Mouse (Mus musculus): Measurements from ENCODE around the gene Tmem72.

Gene Tmem72

DNA sequence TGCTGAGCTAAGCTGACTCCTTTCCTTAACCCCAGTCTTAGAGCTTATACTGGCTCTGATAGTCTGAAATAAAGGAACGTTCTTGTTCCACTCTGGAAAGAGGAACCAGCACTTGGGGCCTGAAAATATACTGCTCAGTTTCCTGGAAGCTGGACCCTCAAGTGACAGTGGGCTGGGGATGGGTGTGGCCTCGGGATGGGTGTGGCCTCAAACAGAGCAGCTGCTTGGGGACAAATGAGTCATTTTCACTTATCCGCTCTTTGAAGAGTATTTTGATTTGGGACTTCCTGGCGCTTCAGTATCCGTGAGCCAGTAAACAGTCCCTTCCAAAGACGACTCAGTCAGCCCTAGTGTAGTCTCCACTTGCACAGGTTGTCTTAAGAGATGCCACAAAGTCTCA lies 34.4 kb downstream of the Tmem72 start:
- in situ Hi-C loops (cut with MboI; ENCODE audit: low sequenced_read_pairs), result no loop called here

DNA sequence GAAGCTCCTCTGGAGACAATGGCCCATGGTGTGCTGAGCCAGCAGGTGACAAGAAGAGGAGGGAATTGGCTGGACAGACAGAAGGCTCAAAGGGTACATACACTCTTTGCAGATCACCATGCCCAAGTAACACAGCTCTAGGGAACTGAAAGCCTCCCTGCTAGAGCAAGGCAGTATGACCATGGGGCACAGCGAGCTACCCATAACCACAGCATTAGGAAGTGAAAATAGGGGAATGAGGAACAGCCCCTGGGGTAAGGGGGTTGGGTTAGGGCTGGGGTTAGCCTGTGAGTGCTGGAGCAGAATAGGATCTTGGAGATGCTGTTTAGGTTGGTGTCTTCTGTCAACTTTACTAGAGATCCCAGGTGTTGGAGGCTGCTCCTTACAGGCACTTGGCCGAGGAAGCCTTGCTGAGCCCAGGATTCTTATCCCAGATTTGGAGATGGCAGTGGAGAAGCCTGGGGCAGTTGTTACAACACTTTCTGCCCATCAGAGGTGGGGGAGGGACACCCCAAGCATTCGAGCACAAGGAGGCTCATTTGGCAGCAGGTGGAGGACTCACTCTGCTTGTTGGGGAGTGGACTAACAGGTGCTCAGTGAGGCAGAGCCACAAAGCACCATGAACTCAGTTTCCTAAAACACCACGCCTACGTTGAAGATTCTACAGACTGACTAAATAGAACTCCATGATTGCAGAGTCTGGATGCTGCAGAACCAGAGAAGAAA lies 37.0 kb downstream of the Tmem72 start:
- in situ Hi-C loops (cut with MboI; ENCODE audit: low sequenced_read_pairs), result no loop called here

DNA sequence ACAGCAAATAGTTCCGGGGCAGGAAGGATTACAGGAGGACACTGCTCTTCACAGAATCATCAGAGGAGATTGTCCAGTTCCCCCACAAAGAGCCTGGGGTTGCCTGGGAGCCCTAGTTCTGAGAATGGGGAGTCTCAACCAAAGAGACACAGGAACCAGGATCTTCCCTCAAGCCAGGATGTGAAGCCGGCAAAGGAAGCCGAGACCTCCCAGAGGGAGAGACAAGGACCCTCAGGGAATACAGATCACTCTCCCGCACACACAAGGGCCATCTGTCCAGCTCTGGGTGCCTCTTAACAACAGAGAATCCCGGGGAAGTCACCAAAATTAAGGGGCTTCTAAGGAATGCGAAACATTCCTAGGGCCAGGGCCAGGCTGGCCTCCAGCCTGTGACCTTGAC lies 39.4 kb downstream of the Tmem72 start:
- in situ Hi-C loops (cut with MboI; ENCODE audit: low sequenced_read_pairs), result no loop called here

DNA sequence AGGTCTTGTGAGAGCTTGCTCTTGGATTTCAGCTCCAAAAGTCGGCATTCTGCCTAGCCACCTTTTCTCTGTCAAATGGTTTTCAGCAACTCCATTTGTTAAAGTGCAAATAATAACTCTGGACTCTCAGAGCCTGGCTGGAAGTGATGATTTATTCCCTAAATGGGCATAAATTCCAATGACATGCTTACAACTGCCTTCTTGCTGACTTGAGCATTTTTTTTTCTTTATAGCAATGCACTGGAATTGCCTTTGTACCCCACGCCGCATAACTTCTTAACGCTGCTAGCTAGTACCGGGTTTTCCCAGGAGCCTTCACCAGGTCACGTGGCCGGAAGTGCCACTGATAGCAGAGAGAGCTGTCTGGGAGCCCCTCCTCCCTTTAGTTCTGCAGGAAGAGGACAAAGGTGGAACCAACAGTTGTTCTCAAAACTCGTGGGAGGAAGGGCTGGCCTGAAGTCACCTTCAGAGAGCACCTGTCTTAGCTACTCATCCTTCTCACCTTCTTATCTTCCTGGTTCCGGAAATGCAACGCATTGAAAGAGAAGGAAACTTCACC lies 40.3 kb downstream of the Tmem72 start:
- in situ Hi-C loops (cut with MboI; ENCODE audit: low sequenced_read_pairs), result no loop called here

DNA sequence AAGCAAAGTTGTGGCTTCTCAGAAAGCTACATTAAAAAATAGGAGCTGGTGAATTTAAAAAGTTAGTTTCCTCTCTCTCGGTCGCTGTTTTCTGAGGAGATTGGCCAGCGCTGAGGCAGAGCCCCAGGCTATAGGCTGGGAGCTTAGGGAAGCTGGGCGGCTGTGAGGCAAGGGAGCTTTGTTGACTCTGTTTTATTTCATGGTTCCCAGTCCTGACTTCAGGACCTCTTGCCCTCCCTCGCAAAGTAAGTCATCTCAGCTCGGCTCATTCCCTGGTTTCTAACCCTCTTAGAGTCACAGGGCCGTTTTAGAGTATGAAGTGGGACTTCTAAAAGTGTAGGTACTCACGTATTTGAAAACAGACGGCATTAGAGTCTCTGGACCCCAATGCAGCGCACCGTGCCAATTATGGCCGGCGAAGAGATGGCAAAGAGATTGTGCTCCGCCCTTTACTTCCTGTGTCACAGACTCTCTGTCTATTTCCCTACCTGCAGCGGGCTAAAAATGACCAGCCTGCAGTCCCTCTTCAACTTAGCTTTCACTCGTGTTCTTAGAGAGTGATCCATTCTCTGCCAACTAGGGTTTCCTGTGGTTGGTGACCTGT lies 42.3 kb downstream of the Tmem72 start:
- in situ Hi-C loops (cut with MboI; ENCODE audit: low sequenced_read_pairs), result no loop called here

DNA sequence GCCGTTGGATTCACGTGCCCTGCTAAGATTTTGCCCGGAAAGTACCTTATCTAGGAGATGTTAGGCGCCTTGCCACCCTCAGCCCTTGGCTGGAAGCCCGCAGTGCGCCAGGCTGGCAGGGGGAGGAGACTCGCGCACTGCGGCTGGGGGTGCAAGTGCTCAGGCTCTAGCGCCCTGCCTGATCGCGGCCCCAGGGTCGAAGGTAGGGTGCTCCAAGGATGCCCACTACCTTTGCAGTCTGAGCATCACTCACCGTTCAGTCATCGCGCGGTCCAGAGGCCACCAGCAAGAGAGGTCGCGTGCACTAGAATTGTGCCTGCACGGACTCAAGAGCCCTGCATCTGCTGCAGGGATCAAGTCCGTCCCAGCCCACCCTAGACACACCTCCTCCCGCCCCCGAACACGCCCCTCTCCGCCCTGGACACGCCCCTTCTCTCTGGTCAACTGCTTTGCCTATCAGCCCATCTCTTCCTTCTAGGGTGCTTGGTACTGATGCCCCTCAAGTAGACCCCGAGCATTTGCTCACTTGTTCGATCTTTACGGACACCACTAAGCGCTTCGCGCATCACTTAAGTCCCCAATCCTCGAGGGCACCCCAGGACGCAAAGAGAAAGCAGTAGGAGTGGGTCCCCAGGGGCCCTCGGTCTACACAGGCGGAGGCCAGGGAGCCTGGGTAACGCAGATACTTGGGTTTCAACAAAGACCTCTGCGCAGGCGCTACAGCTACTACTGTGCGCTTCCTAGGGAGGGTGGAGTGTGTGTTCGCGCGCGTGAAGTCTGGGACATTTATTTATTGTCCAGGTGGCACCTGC lies 43.0 kb downstream of the Tmem72 start, which contains the start of gene Rassf4:
Gene Rassf4, minus strand, starts transcription at position 482 of the 812 bp plus-strand sequence.
- in situ Hi-C loops (cut with MboI; ENCODE audit: low sequenced_read_pairs), result no loop called here

DNA sequence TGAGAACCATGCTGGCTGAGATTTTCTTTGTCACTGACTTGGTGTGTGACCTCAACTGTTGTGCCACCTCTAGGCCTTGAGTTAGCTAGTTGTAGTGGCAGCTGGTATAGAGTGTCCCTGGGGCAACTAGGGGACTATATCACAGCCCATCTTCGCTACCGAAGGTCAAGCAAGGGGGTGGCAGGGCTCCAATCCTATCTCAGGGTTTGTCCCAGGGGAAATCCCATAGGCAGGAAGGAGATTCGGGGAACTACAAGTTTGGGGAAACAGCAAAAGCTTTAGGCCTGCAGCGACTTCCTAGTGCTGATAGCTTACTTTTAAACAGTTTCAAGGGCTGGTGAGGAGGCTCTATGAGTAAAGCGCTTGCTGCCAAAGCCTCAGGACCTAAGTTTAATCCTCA lies 44.4 kb downstream of the Tmem72 start:
- in situ Hi-C loops (cut with MboI; ENCODE audit: low sequenced_read_pairs), result no loop called here

DNA sequence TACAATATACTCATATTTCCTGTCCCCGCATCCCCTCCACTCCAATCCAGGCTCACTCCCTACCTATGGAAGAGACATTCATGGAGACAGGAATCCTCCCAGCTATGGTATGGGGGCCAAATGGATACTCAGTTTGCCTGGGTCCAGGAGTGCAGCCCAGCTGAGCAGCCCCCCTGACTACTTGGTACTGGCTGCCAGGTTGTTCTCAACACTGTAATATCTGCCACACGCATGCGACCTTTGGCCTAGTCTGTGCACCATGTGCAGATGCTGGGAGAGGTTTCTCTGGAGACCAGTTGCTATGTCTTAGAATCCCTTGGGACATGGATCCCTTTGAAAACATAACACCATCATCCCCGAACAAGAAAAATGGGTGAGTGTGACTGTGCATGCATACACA lies 44.9 kb downstream of the Tmem72 start:
- in situ Hi-C loops (cut with MboI; ENCODE audit: low sequenced_read_pairs), result no loop called here

DNA sequence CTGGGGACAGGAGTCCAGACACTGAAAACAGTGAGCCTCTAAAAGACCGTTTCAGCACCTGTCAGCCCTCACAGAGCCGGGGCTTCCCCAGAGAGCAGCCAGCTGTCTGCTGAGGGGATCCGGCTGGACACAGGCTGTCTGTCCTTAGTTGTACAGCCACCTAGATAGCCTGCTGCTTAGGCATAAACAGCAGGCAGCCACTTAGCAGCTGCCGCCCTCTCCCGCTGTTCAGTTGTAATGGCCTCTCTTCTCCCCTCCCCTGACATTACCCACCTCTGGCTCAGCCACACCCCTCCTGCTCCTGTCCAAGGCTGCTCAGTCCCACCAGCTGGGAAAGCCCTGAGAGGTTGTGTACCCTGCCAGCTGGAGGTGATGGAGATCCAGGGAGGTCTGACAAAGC lies 45.7 kb downstream of the Tmem72 start:
- in situ Hi-C loops (cut with MboI; ENCODE audit: low sequenced_read_pairs), result no loop called here

DNA sequence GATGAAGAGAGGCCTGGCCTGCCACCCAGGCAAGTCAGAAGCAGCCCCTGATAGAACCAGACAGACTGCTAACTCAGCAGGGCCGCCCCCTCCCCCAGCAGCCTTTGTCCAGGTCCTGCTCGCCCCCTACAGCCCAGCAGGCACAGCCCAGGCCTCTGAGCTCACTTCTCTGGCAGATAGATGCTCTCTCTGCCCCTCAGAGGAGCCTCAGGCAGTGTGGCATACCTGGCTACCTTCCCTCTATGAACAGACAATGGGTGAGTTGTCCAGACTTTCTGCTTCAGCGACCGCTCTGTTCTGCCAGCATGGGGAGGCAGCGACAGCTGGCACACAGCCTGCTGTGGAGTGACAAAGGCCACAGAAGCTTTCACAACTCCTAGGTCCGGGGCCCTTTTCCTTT lies 46.6 kb downstream of the Tmem72 start:
- in situ Hi-C loops (cut with MboI; ENCODE audit: low sequenced_read_pairs), result no loop called here

DNA sequence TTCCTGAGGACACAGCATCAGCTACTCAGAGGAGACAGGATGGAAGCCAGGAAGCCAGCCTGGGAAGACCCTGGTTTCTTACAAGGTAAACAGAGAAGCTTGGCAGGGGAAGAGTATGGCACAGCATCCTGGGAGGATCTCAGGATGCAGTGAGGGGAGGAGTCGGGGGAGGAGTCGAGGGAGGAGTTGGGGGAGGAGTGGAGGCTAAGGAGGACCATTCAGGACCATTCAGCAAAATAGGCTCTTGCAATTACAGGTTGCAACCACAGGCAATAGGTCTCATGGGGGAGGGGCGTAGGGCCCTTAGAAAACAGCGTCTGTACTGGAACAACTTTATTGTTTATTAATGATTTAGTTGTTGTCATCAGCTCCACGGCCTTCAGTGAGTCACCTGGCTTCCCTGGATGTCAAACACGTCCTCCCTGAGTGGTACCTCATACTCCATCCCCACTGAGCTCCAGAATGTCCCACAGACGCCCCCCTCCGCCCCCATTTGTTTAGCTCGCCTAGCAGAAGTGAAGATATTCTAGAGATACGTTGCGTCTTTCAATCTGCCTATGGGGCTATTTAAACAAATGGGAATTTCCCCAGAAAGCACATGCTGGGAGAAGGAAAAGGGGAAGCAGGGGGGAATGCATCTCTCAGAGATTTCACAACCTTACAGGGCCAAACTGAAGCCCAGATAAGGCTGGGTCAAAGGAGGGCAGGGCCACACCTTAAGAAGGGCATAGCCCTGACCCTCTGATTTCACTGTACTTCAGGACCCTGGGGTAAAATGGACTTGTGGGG lies 47.8 kb downstream of the Tmem72 start:
- in situ Hi-C loops (cut with MboI; ENCODE audit: low sequenced_read_pairs), result no loop called here

DNA sequence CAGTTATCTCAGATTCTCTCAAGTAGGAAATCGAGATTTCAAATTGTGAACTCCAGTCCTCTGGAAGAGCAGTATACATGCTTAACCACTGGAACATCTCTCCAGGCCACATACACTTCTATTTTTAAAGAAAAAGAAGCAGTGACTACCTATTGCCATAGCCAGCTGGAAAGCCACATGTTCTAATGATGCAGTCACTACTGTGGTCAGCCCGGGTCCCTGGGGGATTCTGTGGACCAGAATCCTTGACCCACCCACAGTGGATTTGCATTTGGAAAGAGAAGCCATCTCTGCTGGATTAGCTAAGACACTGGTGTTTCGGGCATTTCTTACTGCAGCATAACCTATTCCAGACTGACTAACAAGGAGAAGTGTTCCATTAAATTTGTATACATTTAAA lies 49.3 kb downstream of the Tmem72 start:
- in situ Hi-C loops (cut with MboI; ENCODE audit: low sequenced_read_pairs), result no loop called here

DNA sequence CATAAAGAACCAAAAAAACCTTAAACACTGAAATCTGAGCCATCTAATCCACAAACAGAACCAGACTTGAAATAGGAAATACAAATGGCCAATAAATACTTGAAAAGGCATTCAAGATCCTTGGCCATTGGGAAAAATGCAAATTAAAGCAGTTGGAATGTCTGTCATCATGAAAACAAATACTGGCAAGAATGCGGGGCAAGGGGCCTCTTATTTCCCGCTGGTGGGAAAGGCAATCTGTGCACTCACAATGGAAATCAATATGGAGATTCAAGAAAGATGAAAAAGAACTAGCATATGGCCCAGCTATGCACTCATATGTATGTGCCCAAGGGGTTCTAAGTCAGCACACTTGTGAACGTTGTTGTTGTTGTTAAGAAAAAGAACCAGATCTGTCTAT lies 49.8 kb downstream of the Tmem72 start:
- in situ Hi-C loops (cut with MboI; ENCODE audit: low sequenced_read_pairs), result no loop called here

DNA sequence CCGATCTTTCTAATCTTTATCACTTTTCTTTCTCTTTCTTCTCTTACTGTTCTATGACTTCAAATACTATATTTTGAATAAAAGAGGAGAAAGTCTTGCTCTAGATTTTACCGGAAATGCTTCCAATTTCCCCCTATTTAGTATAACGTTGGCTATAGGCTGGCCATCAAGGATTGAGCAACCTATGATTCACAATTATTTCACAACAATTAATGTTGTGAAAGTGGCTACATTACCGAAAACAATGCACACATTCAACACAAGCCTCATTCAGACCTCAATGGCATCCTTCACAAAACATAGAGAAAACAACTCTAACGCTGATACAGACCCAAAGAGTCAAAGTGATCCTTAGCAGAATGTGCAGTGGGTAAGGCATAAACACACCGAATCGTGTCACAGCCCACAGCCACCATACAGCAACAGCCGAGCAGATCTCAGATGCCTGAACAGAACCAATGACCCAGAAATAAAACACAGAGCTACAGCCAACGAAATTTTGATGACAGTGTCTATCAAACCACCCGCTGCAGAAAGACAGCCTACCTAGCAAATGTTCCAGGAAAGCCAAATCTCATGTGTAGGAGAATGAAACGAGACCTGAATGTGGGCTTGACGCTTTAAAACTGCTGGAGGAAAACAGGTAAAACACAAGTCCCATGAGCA lies 50.5 kb downstream of the Tmem72 start:
- in situ Hi-C loops (cut with MboI; ENCODE audit: low sequenced_read_pairs), result no loop called here

DNA sequence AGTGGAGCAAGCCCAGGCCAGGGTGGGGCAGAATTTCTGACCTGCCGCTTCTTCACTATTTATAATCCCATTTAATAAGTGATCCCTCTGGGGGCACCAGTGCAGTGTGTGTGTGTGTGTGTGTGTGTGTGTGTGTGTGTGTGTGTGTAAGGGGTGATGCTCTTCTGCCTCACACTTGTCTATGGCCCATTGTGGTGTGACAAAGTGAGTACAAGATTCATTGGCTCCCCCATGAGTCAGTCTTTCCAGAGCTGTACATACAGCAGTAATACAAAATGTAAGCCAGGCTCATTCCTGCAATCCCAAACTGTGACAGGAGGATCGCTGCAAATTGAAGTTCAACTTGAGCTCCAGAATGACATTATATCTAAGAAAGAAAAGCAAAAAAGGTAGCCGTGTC lies 51.9 kb downstream of the Tmem72 start:
- in situ Hi-C loops (cut with MboI; ENCODE audit: low sequenced_read_pairs), result no loop called here

DNA sequence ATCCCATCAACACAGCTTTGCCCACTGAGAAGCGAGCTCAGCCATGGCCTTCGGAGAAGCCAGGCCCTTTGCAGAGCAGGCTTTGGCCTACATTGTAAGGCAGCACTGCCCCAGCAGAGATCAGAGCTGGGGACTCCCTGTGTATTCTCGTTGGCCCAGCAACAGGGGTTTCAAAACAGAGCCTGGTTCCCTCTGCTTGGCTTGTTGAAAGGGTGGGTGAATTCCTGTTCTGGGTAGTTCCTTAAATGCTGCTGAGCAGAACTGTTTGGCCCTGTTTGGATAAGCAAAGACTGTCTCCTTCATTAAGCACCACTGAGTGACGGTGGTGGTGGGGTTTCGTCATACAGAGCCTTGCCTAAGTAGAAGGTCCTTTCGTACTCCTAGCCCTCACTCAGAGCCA lies 52.7 kb downstream of the Tmem72 start:
- in situ Hi-C loops (cut with MboI; ENCODE audit: low sequenced_read_pairs), result no loop called here

DNA sequence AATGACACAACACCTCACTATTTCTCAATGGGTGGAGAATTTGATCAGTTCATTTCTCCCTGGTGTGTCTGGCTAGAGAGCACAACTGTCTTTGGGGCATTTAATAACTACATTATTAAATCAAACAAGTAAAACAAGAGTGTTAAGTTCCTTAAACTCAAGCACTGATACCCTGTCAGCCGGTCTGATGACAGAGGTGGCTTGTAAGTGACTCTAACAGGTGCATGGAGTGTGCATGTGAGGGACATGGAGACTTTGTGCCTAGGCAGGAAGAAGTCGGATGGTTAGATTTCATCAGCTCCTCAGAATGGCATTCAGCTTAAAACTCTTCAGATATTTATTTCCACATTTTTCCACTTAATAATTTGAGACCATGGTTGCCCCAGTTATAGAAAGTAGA lies 53.3 kb downstream of the Tmem72 start:
- in situ Hi-C loops (cut with MboI; ENCODE audit: low sequenced_read_pairs), result no loop called here

DNA sequence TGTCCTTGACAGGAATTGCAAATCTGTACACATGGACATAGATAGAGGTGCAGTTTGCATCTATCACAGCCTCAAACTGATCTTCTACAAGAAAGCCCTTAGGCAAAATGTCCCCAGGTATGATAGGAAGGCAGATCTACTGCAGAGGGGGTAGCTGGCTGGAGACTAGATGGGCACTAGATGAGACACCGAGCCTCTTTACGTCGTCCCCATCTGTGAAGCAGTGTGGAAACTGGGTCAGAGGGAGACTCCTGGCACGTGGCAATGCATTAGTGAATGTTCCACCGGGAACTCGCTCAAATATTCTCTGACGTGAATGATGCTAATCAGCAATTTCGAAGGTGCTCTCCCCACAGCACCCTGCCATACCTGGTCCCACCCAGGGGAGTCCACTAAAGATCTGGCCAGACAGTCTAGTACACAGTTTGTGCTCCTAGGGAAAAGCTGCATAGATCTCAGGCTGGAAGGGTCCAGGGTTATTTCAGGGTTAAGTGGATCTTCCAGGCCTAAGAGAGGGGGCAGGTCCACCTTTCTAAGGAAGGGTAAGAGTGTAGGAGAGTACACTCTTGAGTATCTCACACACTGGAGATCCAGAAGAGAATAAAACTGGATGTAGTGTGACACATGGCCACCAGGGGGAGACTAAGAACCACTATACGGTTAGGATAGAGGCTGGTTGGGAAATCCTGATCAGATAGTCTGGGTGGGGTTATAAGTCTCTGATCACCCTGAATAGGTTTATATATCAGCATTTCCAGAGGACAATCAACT lies 62.8 kb downstream of the Tmem72 start:
- in situ Hi-C loops (cut with MboI; ENCODE audit: low sequenced_read_pairs), result loop anchor here (5.0 kb wide), 1 partner anchor 48 kb away; no protein-coding TSS in a partner anchor

DNA sequence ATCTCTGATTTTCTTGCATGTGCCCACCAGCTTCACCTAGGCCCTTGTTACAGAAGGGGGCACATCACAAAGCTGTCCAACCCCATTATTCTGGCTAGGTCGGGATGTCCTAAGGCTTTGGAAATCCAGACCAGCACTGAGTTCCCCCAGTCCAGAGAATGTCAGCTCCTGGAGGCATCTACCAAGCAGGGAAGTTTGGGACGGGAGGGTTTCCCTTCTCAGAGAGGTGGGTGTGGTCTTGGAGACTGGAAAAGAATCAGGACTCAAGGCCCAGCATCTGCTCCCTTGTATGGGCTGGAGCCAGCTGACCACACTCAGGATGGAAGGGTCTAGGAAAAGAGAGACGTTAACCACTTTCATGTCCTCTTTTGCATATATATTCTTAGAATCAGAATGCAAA lies 63.5 kb downstream of the Tmem72 start:
- in situ Hi-C loops (cut with MboI; ENCODE audit: low sequenced_read_pairs), result loop anchor here (5.0 kb wide), 1 partner anchor 49 kb away; no protein-coding TSS in a partner anchor
